Mouse (Mus musculus): ENCODE measurements around the gene Rras2. TPM values are rescaled to one million over a fixed set of nuclear protein-coding genes. Genes with fewer than 3 reads are reported as not detected.
A peak's percentile ranks its signal among the peaks of the same experiment; 100 is the strongest.

Rras2 gene
- polyA plus RNA-seq, 3 experiments from 2014 or later = 3.3 to 5.3 (median 4.5) TPM

DNA sequence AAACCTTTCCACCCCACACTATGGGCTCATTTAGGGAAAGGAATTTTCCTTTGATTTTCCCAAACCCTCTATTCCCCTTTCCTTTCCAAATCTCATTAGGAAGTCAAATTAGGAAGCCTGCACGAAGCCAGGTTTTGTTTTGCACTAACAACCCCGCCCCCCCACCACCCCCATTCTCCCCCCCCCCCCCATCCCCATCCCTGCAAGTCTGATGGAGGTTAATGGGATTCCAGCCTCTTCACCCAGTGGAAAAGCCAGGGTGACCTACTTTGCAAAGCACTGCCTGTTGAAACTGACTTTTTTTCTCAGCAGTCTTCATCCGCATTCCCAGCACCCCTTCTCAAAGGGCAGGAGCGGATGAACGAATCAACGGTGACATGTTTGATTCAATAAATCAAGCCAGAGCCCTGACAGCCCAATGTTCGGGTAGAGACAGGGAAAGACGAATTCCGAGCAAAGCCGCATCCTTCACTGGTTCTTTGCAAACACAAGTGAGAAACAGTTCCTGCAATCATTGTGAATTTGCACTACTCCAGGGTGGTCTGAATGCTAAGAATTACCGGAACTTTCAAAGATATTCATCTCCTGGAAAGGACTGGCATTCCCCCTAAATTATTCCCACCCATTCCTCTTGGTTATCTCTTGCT is 97.4 kb downstream of the Rras2 start:
- peak; percentile 41 for ATAC-seq

DNA sequence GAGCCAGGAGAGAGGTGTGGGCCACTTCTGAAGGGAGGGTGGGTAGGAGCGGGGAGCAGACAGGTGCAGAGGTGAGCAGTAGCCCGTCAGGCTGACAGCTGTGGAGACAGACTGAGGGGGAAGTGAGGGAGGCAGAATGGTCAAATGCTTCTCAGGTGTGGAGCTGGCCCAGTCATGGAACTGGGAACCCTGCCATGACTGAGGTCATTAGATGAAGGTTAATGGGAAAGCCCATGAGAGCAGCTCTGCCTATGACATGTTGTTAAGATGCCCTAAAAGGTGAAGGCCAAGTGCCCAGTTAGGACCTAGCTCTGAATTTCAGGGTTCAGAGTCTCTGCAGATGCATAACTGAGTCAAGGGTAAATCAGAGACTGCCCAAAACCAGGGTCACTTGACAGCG is 98.7 kb downstream of the Rras2 start:
- ATAC-seq = no peak

DNA sequence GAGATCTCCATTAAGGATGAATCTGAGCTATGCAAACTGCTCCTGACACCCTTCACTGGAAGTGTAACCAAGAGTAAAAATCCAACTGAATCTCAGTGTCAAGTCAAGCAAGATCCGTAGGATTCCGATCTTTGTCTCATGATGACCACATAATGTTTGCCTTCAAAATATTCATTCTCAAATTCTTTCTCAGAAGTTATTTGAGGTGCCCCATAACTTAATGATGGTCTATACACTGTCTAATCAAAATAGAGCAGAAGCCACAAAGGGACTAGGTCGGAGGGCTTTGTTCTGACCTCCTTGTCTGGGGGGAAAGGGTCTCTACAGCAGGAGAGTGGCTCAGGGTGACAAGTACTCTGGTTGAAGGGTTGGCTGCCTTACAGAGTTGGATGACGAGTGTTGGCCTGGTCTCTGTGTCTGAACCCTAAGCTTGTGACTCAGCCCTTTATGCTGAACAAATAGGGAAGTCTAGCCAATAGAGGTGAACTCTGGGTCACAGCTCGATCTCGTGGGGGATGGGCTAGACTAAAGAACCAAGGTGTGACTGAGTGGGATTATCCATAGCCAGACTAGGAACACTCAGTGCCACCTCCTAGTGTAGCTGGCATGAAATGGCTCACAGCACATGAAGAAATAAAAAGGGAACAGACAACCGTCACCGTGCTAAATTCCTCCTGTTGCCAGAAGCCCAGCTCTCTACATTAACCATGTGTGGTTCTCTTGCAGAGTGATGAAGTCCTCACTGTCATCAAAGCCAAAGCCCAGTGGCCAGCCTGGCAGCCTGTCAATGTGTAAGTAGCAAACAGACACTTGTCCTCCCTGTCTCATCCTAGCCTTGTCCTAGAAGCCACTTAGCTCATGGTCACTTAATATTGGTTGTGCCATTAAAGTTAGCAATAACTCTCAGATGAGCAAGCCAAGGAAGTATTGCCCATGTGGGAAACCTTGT is 101.3 kb downstream of the Rras2 start:
- no peak for ATAC-seq

DNA sequence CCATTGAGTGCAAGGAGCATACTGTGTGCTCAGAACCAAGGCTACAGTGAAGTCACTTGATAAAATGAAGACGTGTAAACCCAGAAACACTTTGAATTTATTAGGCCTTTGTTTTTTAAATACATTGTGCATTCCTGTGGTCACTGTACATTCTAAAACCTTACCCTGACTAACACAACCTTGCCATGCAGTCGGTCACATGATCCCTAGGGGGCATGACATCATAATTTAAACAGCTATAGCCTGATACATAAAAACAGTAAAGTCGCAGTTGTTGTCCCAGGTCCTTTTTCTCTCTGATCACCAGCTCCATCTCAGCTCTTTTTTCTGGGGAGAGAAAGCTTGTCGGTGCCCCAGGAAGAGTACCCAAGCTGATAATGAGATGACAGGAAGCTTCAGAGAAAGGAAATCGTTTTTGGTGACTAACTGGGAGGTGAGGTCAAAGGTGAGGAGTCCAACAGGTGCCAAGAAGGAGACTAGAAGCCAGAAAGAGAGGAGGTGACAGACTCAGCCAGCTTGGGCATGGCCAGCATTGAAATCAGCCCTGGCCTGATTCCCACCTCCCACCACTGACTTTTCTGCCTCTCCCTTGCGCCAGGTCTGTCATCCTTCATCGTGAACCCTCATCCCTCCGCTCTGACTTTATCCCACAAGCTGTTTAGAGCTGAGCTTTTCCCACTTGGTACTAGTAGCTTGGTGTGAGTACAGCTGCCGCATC is 105.7 kb downstream of the Rras2 start:
- no peak for ATAC-seq

DNA sequence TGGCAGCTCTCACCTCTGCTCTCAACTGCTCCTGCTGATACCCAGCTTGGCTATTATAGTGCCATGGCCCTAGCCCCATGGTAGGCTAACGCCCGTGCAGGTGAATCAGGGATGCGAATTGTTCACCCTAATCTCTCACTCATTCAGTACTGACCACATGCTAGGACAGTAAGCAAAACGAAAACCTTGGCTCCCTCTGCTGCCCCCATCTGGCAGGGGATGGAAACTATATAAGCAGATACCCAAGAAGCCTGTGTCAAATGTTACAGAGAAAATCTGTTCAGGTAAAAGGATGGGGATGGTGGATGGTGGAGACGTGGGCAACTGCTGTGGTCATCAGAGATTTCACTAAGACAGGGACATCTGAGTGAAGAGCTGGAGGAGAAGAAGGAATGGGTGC is 110.0 kb downstream of the Rras2 start:
- no peak for ATAC-seq

DNA sequence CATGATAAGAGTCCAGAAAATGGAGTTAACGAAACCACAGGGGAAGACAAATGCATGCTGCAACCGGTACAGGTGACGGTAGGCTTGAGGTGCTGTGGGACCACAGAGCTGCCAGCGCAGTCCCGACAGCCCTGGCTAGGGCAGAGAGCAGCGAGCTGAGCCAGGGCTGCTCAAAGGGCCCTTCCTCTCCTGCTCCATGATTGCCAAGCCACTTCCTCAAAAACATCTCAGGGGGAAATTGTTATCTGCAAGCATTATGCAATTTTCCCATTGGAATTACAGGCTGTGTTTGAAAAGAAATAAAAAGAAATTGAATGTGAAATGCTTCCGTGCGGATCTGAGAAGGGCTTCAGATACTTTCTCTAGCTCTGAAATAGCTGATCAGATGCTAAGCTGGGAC is 111.1 kb downstream of the Rras2 start:
- no peak for ATAC-seq

DNA sequence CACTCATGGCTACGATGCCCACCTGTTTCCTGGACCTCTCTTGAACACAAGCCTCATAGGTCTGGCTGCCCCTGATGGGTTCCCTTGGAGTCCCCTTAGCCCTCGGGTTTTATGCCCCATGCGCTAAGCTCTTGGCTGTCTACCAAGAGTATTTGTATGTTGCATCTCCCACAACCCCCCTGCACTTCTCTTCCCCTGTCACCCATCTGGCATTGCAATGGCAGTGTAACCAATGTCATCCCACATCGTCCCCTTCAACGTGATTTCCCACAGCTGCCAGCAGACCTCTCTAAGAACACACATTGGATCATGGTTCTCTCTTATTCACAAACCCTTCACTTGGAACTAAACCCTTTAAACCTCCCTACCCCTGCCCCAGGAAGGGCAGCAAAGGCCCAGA is 112.1 kb downstream of the Rras2 start:
- no peak for ATAC-seq

DNA sequence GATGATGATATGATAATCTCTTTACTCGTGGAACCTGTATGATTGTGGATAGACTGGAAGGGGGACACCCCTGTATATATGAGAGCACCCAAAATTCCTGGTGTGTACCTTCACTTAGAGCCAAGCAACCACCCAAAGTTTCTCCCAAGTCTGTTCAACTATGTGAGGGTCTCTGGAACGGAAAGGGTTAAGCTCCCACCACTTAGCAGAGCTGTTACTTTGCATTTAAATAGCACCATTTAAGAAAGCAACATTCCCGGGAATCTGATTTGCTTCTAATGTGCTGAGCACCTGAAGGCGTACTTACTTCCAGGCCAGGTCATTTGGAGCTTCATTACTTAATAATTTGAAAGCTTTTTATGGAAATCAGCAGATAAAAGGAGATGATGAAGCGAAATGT is 113.4 kb downstream of the Rras2 start:
- no peak for ATAC-seq

DNA sequence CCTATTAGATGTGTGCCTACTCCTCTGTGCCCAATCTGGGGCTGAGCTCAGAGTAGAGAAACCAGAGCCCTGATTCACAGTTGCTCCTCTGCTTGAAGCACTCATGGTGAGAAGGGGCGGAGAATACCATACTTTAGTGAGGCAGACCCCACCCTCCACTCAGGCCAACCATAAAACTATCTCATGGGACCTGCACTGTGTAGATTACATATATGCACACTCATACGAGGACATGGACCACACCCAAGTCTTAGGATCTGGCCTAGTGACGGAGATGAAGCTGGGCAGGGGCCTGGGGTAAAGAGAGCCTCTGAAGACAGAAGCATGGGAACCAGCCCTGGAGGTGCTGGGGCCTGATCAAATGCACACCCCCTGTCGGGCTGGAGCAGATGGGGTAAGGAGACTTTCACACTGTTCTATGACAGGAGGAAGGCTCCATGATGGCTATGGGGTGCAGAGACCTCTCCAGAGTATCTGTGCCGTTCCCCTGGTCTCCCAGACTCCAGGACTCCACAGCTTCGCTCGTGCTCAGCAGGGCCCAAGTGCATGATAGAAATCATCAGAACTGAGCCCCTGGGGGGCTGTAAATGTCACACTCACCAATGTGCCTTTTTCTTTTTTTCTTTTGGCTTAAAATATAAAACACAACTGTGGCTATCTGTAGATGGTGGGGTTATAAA is 119.8 kb downstream of the Rras2 start:
- no peak for ATAC-seq

Other genes starting within 250 kb of the Rras2 start
- gene Copb1, start 136.9 kb upstream of the Rras2 start, polyA plus RNA-seq (2017; shearing (Covaris generic)) = 100 to 1,000 TPM; 114 to 150 (median 118) TPM
- 100 to 1,000 TPM; 227 to 338 (median 255) TPM for gene Psma1, start 158.3 kb upstream of the Rras2 start, polyA plus RNA-seq (2017; shearing (Covaris generic))

Measured in inflammation-experienced regulatory T-cells, adult 6 months (primary cell).